Mouse (Mus musculus) neutrophil, adult 5-6 weeks (primary cell): ENCODE measurements around the gene Ccnk. TPM values are rescaled to one million over a fixed set of nuclear protein-coding genes. Genes with fewer than 3 reads are reported as not detected.

Experiments
- ATAC-seq: fragments of 151-379, 151-347 bp; 2 replicates; pipeline ENCODE4 v1.8.0; 2017; ENCODE audit warnings: mild to moderate bottlenecking, moderate TSS enrichment; ENCODE audit not compliant: insufficient number of reproducible peaks, poor library complexity, low FRiP score, severe bottlenecking; ENCODE audit errors: extremely low read depth
- total RNA-seq: library from RNA; stranded (forward); fragments of 200-1000 nt; gene quantifications from 2 replicates; pipeline ENCODE4 v1.2.3, GENCODE M21; 2017

Ccnk gene
- total RNA-seq = 26.4 and 33.0 TPM in 2 replicates

- ATAC-seq = peak; percentile 92
Measured at GRCm38 (mm10) chr12:108179321-108180266, at the start of gene Ccnk. Gene Ccnk, plus strand, starts transcription at chr12:108179579.

DNA sequence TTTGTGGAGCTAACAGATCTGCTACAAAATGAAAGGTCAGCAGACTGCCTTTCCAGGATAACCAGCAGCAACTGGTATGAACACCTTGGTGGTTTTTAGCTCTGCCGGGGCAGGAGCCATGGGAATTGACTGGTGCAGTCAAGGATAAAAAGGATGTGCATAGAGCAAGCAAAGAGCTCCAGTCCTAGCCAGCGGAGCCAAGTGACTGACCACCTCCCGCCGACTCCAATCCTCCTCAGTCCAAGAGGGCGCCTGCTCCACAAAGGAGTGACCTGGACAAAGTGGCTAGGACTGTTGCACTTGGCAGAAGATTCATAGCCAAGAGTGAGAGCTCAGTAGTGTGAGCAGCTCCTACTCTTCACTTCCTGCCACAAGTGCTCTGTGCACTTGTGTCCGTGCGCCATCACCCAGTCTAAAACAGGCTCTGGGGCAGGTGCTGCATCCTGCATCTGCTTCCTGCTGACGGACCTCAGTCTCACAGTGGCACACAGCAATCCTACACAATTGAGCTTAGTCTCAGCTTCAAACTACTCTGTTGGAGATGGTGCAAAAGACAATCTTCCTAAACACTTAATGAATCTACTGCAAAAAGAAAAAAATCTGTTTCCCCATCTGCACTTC lies 46.8 kb upstream of the Ccnk start:
- ATAC-seq = no peak

GRCm38 (mm10) chr12:108133181-108133580 lies 46.2 kb upstream of the Ccnk start:
- ATAC-seq = no peak

DNA sequence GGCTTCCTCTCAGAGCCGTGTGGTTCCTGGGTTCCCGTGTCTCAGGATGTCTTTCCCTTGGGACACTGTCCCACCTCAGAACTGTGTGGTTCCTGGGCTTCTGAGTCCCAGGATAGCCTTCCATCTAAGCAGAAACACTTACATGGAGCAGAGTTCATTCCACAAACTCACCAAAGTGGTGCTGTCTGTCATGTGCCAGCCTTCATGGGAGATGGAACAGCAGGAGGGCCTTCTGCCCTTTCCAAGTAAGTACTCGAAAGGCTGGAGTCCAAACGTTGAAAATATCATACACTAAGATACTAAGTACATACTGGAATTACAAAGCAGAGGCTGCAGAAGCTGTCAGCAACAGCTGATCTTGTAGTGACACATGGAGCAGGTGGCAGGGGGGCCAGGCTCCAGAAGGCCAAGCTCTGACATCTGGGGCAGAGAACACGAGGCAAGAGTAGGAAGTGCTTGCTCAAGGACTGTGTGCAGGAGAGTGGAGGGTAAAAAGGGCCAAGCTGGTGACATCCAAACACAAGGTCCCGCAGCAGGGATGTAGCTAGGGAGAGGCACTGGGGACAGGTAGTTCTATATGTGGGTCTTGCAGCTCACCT lies 43.7 kb upstream of the Ccnk start:
- no peak for ATAC-seq

DNA sequence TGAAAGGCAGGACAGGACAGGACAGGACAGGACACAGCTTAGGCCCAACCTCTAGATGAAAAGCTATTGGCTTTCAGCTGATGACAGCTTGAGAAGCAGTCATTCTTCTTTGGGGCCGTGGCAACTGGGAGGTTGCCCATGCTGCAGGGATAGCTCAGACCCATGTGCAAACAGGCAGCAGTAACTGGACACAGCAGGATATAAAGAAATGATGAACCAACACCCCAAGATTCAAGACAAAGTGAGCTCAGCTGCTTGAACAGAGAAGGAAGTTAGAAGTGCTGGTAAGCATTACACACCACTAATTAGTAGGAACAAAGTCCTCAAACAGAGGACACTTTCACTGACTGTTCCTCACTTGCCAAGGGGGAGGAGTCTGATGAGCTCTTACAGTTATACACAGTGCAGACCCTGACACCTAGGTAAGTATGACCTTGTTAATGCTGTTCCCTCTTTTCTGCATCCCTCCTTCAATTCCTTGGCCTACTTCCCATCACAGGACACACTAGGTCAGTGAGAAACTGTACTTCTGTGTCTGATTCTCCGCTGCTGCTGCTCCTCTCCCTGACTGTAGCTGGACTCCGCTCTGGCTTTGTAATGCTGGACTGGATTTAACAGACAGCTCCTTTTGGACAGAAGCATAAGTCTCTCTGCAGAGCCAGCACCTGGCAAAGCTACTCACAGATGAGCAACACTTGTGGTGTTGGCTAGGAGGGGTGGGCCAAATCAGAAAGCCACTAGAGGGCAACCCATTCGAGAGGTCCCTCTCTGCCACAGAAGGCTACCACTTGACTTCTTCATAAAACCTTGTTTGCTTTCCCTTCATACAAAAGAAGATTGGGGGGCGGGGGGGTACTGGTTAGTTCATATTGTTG lies 35.5 kb upstream of the Ccnk start:
- no peak for ATAC-seq

GRCm38 (mm10) chr12:108145198-108145597 lies 34.2 kb upstream of the Ccnk start:
- no peak for ATAC-seq

DNA sequence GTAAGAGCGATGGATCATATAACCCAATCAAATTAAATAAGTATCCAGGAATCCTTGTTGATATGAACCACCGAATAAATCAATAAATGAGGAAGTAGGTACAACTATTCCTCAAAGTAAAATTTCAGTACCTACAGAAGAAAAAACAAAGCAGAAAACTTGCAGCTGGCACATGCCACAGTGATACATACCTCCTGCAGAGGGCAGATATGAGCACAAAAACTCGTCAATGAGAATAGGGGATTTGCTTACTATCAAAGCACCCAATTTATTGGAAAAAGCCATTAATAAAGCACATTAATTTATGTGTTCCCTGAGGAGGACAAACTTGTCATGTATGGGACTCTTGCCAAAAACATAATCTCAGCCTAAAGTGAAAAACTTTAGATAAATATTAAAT lies 29.6 kb upstream of the Ccnk start:
- ATAC-seq = no peak

DNA sequence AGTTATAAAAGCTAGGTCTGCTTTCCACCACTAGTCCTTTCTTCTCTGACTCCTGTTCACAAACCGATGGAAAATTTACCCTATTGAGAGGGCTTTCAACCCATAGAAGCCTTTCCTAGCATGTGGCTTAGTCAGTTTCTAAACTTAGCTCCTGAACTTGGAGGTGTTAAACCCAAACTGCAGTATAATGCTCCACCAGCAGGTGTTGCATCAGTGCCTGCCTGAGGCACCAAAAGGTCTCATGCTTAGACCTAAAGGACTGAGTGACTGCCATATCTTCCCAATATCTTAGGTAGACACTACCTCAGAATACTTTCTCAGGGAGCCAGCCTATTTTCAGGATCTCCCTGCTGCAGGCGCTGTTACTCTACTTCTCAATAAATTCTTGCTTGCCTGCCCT lies 26.6 kb upstream of the Ccnk start:
- ATAC-seq = no peak

DNA sequence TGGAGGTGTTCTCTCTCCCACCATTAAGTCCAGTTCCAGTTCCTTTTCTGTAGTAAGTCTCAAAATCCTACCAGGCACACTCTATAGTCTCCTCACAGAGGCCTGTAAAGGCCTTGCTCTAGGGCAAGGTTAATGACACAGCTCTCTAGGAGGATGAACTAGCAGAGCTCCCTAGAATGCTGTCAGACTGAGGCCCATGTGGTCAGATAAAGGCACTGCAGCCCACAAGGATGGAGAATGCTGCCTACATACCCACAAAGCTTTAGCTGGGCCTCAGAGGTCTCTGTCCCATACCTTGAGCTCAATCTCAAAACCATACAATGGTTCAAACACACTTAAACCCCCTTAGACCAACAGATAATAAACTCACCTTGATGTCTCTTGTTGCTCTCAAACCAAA lies 19.5 kb upstream of the Ccnk start:
- ATAC-seq = no peak

DNA sequence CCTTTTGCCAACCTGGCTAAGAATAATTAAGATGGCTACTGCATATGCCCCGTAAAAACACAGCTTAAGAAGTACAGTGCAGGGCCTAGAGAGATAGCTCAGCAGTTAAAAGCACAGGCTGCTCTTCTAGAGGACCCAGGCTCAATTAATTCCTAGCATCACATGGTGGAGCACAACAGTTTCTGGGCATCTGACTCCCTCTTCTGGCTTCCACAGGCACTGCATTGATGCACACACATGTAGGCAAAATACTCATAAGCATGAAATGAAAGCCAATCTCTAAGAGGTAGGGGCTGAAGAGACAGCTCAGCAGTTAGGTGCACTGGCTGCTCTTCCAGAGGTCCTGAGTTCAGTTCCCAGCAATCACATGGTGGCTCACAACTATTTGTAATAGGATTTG lies 17.3 kb upstream of the Ccnk start:
- ATAC-seq = no peak

DNA sequence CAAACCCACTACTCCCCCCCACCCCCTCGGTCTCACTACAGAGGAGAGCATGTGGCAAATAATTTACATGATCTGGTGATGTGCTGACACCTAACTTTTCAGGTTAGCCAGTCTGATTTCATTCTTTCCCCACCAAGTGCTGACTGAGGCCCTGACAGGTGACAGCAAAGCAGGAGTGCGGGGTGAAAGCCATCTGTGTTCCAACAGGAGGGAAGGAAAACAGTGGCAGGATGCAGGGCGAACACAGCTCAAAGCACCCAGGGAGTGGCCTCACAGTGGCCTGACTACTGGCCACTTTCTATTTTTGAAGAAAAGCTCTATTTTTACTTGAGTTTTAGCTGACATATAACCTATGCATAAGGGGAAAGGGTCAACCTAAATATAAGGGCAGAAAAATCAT lies 15.7 kb upstream of the Ccnk start:
- no peak for ATAC-seq

- ATAC-seq = no peak
Measured at GRCm38 (mm10) chr12:108168909-108169308, 10.5 kb upstream of the Ccnk start.

GRCm38 (mm10) chr12:108170467-108170866 lies 8.9 kb upstream of the Ccnk start:
- ATAC-seq = peak; percentile 31; the same call in 1 of the 2 replicates

DNA sequence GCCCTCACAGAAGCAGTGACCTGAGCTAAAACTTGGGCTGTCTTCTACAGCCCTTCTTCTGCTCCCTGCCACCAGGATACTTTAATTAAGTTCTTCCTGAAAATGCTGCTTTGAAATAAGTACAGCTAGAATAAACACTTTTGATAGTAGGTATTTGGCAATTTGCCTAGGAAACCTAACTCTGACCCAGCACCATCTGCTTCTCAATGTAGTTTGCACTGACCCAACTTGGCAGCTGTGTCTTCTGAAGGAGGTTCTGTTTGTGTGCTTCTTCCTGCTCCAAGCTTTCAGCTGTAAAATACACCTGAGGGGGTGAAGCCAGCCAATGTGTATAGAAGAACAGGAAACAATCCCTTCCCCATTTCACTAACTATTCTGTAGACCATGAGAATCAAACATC lies 8.0 kb upstream of the Ccnk start:
- no peak for ATAC-seq

DNA sequence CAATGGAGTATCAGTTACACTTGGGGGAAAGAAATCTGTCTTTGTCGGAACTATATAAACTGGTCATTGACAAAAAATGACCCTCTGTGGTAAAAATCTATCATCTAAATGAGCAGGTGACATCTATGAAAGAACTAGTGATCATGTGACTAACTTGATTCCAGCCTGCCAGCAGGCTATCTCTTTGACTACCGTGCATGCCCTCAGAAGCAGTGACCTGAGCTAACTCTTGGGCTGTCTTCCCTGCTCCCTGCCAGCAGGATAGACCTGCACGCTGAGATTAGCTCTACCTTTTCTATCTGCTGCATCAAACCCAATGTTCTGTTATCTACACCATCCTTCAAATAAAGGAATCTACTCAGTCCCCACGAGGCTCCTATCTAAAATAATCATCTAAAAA lies 6.7 kb upstream of the Ccnk start:
- no peak for ATAC-seq

GRCm38 (mm10) chr12:108174606-108175505 lies 4.5 kb upstream of the Ccnk start:
- ATAC-seq = no peak

DNA sequence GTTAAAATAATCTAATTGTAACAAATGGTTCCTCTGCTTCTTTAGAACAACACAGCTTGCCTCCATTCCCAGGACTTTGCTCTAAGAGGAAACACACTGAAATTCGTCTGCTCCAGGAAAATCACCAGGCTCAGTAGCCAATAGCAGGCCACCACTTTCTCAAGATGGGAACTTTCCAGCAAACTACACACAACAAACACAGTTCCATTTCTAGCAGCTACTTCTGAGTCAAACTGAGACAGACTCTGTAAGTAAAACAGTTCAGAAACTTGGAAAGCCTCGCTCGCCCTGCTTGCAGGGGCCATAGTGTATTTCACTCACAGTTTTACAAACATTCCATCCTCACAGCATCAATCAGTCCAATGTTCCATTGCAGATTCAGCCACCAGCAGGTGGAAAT lies 3.0 kb upstream of the Ccnk start:
- no peak for ATAC-seq
